In genomic region chr11:102918077-102918476, GRCm38 (mm10) we compare ENCODE assay signal across 28 mouse cellular contexts. TPM values are rescaled to one million over a fixed set of nuclear protein-coding genes. Genes with fewer than 3 reads are reported as not detected.
A peak's percentile ranks its signal among the peaks of the same experiment; 100 is the strongest.
DNase-seq lines count a peak whose midpoint lies in the region; ATAC-seq and TF ChIP-seq lines count a peak whose summit lies in the region.
"Had no signal": no experiment of that assay in that cellular context is flagged by ENCODE, and none has a peak within 500 bp of the region (broad histone marks: within the 10 kb centered on the region; RNA-seq: fewer than 3 reads in every experiment).

No protein-coding gene starts in this region.

- peak; percentile 65 for DNase-seq in 3T3-L1 (ENCODE audit: low read depth, low spot score)
- DNase-seq in 416B (ENCODE audit: low read depth), result peak; percentile 76
- DNase-seq in NIH3T3 (ENCODE audit: low read depth), result peak; percentile 57
- no peak for DNase-seq in stomach, postnatal 0 days (ENCODE audit: low spot score)
- no peak for DNase-seq in testis, postnatal 10 days (ENCODE audit: low spot score)
- DNase-seq in ovary, postnatal 10 days (ENCODE audit: low spot score), result no peak
- DNase-seq: adrenal gland, postnatal 10 days; adrenal gland, postnatal 36 days; B cell, adult 2 months; cerebellum, adult 18-20 months; cerebellum, adult 9-10 months; cerebellum, postnatal 14 days; forebrain, postnatal 0 days; gastrocnemius, adult 2 months; gastrocnemius, postnatal 14 days; heart, adult 18-20 months; heart, postnatal 10 days had no signal

- ATAC-seq in stomach, postnatal 0 days (ENCODE audit: low FRiP score, low TSS enrichment), result no peak
- ATAC-seq: CD4-positive, CD25-positive, alpha-beta regulatory T cell, adult 4 months; forebrain, embryonic 14.5 days; forebrain, postnatal 0 days; hindbrain, embryonic 16.5 days; intestine, embryonic 16.5 days; Patski had no signal

- no peaks in the 10 kb centered on the region for H3K9me3 ChIP-seq in stomach, postnatal 0 days (ENCODE audit: control insufficient read depth, low read length)
- H3K9me3 ChIP-seq: heart, embryonic 12.5 days; heart, embryonic 15.5 days; hindbrain, embryonic 13.5 days had no signal

- no peaks in the 10 kb centered on the region for H3K4me1 ChIP-seq in stomach, postnatal 0 days (replicated peaks; ENCODE audit: control insufficient read depth, insufficient read depth)

- H3K36me3 ChIP-seq in stomach, postnatal 0 days (ENCODE audit: control insufficient read depth, insufficient read depth, low read length), result no peaks in the 10 kb centered on the region; the same call in 1 of the 2 replicates

- H3K4me3 ChIP-seq in stomach, postnatal 0 days (ENCODE audit: low read depth, low read length), result no peak overlapping the region
- H3K4me3 ChIP-seq: gastrocnemius, adult 2 months; heart, embryonic 12.5 days; heart, embryonic 15.5 days; hindbrain, embryonic 13.5 days had no signal

- H3K27ac ChIP-seq in stomach, postnatal 0 days (replicated peaks), result no peak overlapping the region
- H3K27ac ChIP-seq: gastrocnemius, adult 2 months; heart, embryonic 15.5 days; hindbrain, embryonic 13.5 days had no signal

- no peak for TF ChIP-seq EP300 in stomach, postnatal 0 days (optimal IDR thresholded peaks at IDR 0.05)

- no peaks in the 10 kb centered on the region for H3K27me3 ChIP-seq in stomach, postnatal 0 days (ENCODE audit: control insufficient read depth, insufficient read depth, low read length)
- H3K27me3 ChIP-seq: heart, embryonic 12.5 days; heart, embryonic 15.5 days; hindbrain, embryonic 13.5 days; Patski had no signal

- H3K4me2 ChIP-seq in stomach, postnatal 0 days (replicated peaks; ENCODE audit: low read depth), result no peak overlapping the region
- H3K4me2 ChIP-seq: heart, embryonic 12.5 days; heart, embryonic 15.5 days; hindbrain, embryonic 13.5 days had no signal

- TF ChIP-seq CTCF in stomach, postnatal 0 days (IDR thresholded peaks at IDR 0.05; ENCODE audit: low read depth), result 0 out of 2 replicates have a peak, but pooled peaks have one; percentile 11

- WGBS in stomach, postnatal 0 days, result 82% methylated on average over 4 of the region's 4 CpGs

- no peak overlapping the region for H3K9ac ChIP-seq in stomach, postnatal 0 days (ENCODE audit: low read length)
- H3K9ac ChIP-seq: forebrain, postnatal 0 days; heart, embryonic 12.5 days; heart, embryonic 15.5 days; hindbrain, embryonic 13.5 days had no signal

RNA-seq across cellular contexts. Expression of gene Kif18b, which starts 6.8 kb away (rescaled TPM):
- polyA plus RNA-seq in stomach, postnatal 0 days (2015; fragmentation: Nextera tagmentation; extraction: Ambion mirVana), result 1.1 and 1.3 TPM in 2 replicates

RNA-seq across cellular contexts. Expression of gene Gfap, which starts 17.4 kb away (rescaled TPM):
- 0.68 and 1.1 TPM in 2 replicates for polyA plus RNA-seq in stomach, postnatal 0 days (2015; fragmentation: Nextera tagmentation; extraction: Ambion mirVana)
- polyA plus RNA-seq: CD4-positive, CD25-positive, alpha-beta regulatory T cell, adult 4 months had no signal

RNA-seq across cellular contexts. Expression of gene C1ql1, which starts 28.4 kb away (rescaled TPM):
- polyA plus RNA-seq in stomach, postnatal 0 days (2015; fragmentation: Nextera tagmentation; extraction: Ambion mirVana), result 1.4 and 1.9 TPM in 2 replicates
- polyA plus RNA-seq: CD4-positive, CD25-positive, alpha-beta regulatory T cell, adult 4 months had no signal

RNA-seq across cellular contexts. Expression of gene Fam187a, which starts 33.1 kb away (rescaled TPM):
- polyA plus RNA-seq in stomach, postnatal 0 days (2015; fragmentation: Nextera tagmentation; extraction: Ambion mirVana), result not detected in 2 replicates
- polyA plus RNA-seq: CD4-positive, CD25-positive, alpha-beta regulatory T cell, adult 4 months; embryonic facial prominence, embryonic 11.5 days; embryonic facial prominence, embryonic 14.5 days; forebrain, embryonic 11.5 days; forebrain, embryonic 14.5 days; forebrain, postnatal 0 days; heart, embryonic 12.5 days; heart, embryonic 15.5 days; hindbrain, embryonic 13.5 days; hindbrain, embryonic 16.5 days; intestine, embryonic 16.5 days had no signal

RNA-seq across cellular contexts. Expression of gene Ccdc103, which starts 37.1 kb away (rescaled TPM):
- 0.30 and 0.56 TPM in 2 replicates for polyA plus RNA-seq in stomach, postnatal 0 days (2015; fragmentation: Nextera tagmentation; extraction: Ambion mirVana)
- polyA plus RNA-seq: CD4-positive, CD25-positive, alpha-beta regulatory T cell, adult 4 months had no signal

Comparison
In these comparisons a context has a peak if more than half of its experiments do, and no peak if none do; other contexts are left out.
1. DNase-seq: peak in 3T3-L1 (single experiment), 416B (single experiment) and NIH3T3 (single experiment); none in stomach, postnatal 0 days (single experiment), testis, postnatal 10 days (single experiment) and ovary, postnatal 10 days (single experiment).